Mouse (Mus musculus) MEL (cell line): ENCODE results near the gene Gm10428.

Source experiments
- MAX ChIP-seq: IDR thresholded peaks from 2 replicates; pipeline ENCODE4 v1.6.1; 2011; ENCODE audit warnings: low read length, improper control_type of control experiment
- RAD21 ChIP-seq: IDR thresholded peaks from 2 replicates; pipeline ENCODE4 v1.6.1; 2011; ENCODE audit warnings: mild to moderate bottlenecking, low read depth, low read length, improper control_type of control experiment
- ZC3H11A ChIP-seq: IDR thresholded peaks from 2 replicates; pipeline ENCODE4 v1.6.1; 2012; ENCODE audit warnings: low read depth, mild to moderate bottlenecking, inconsistent platforms, low read length, improper control_type of control experiment

DNA sequence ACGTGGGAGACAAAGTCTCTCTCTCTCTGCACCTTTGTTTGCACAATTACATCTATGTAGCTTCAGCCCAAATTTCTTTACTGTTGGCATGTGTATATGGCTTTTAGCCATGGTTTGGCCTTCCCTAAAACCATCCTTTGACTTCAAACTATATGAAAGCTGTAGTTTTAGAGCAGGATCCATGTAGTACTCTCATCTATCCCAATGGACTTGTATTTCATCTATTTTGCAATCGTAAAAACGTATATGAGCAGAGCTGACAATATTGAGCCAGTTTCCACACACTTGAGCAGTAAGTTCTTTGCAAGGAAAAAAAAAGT lies 36.7 kb downstream of the Gm10428 start:
- TF ChIP-seq ZC3H11A (no peak), MAX (no peak), RAD21 (no peak)
